Mouse (Mus musculus) c-Kit-positive CD71-negative TER-119-negative erythroid progenitor cells, embryonic 14.5 days (primary cell): ENCODE measurements around the gene Psenen.

Source experiments
- DNase-seq: peaks from one replicate; pipeline ENCODE4 v3.0.0-alpha.2; 2013; ENCODE audit warnings: low read depth

Gene Psenen

GRCm38 (mm10) chr7:30515003-30515760 lies 48.2 kb downstream of the Psenen start:
- no peak for DNase-seq
